Comparison of ENCODE assay signal across 8 mouse cellular contexts in genomic region chr3:122292300-122293222, GRCm38 (mm10). TPM values are rescaled to one million over a fixed set of nuclear protein-coding genes. Genes with fewer than 3 reads are reported as not detected.
DNase-seq lines count a peak whose midpoint lies in the region; ATAC-seq and TF ChIP-seq lines count a peak whose summit lies in the region.

No protein-coding gene starts in this region.

- peaks cover 11% of the 10 kb centered on the region; the same call in 1 of the 2 replicates for H3K4me1 ChIP-seq in heart, embryonic 11.5 days (ENCODE audit: control insufficient read depth, insufficient read depth, low read length)
- peaks cover 20% of the 10 kb centered on the region for H3K4me1 ChIP-seq in kidney, embryonic 15.5 days

- peak overlapping the region; percentile 70 for H3K4me3 ChIP-seq in C2C12 (ENCODE audit: insufficient read depth, poor library complexity, severe bottlenecking)
- H3K4me3 ChIP-seq in heart, embryonic 11.5 days (ENCODE audit: low read depth, low read length), result peak overlapping the region; percentile 93
- peak overlapping the region; percentile 72 for H3K4me3 ChIP-seq in kidney, embryonic 15.5 days (replicated peaks)

- H3K27ac ChIP-seq in heart, embryonic 11.5 days (ENCODE audit: low read depth, low read length), result peak overlapping the region; percentile 93
- peak overlapping the region; percentile 97 for H3K27ac ChIP-seq in kidney, embryonic 15.5 days

- no peaks in the 10 kb centered on the region for H3K79me2 ChIP-seq in C2C12 (ENCODE audit: control insufficient read depth, insufficient read depth)

- ATAC-seq in erythroblast, adult 5-6 weeks (replicated peaks; ENCODE audit: low FRiP score, poor library complexity, severe bottlenecking), result peak; percentile 82
- peak; percentile 83 for ATAC-seq in heart, embryonic 11.5 days (replicated peaks; ENCODE audit: insufficient number of reproducible peaks, low FRiP score, low TSS enrichment)
- peak; percentile 89 for ATAC-seq in kidney, embryonic 15.5 days (replicated peaks; ENCODE audit: low FRiP score)

- no peaks in the 10 kb centered on the region for H3K9me3 ChIP-seq in heart, embryonic 11.5 days (replicated peaks; ENCODE audit: control insufficient read depth, low read length)
- no peaks in the 10 kb centered on the region for H3K9me3 ChIP-seq in kidney, embryonic 15.5 days (replicated peaks)

- H3K9ac ChIP-seq in heart, embryonic 11.5 days (ENCODE audit: low read depth, low read length), result peak overlapping the region; percentile 92
- peak overlapping the region; percentile 80 for H3K9ac ChIP-seq in kidney, embryonic 15.5 days

- H3K79me3 ChIP-seq in C2C12 (ENCODE audit: low read depth), result no peaks in the 10 kb centered on the region

- DNase-seq in brain, embryonic 14.5 days (ENCODE audit: low read depth), result peak; percentile 94
- DNase-seq in liver, result peak; percentile 91
- peak; percentile 83 to 93 for DNase-seq in monocyte, adult 2 months (ENCODE audit: low read depth in 1 of 2, low spot score in 2 of 2)
- DNase-seq in spleen, postnatal 14 days (ENCODE audit: low spot score in 2 of 2), result peak; percentile 93

- H3K27me3 ChIP-seq in C2C12 (ENCODE audit: control insufficient read depth, insufficient read depth, insufficient read length), result no peaks in the 10 kb centered on the region
- peaks cover 1% of the 10 kb centered on the region; the same call in 1 of the 2 replicates for H3K27me3 ChIP-seq in heart, embryonic 11.5 days (ENCODE audit: control insufficient read depth, insufficient read depth, low read length)
- H3K27me3 ChIP-seq in kidney, embryonic 15.5 days, result no peaks in the 10 kb centered on the region

- no peaks in the 10 kb centered on the region for H3K36me3 ChIP-seq in C2C12 (ENCODE audit: control insufficient read depth, insufficient read depth)
- no peaks in the 10 kb centered on the region for H3K36me3 ChIP-seq in heart, embryonic 11.5 days (ENCODE audit: control insufficient read depth, insufficient read depth, low read length)
- H3K36me3 ChIP-seq in kidney, embryonic 15.5 days, result no peaks in the 10 kb centered on the region

- no peak for TF ChIP-seq CTCF in C2C12 (IDR thresholded peaks at IDR 0.05; ENCODE audit: control insufficient read depth, insufficient read depth, insufficient read length)
- peak; percentile 15; the same call in 1 of the 2 replicates for TF ChIP-seq CTCF in brain, embryonic 14.5 days (IDR thresholded peaks at IDR 0.05; ENCODE audit: borderline replicate concordance, extremely low read depth, insufficient read depth, insufficient read length)

- H3ac ChIP-seq in C2C12 (ENCODE audit: control insufficient read depth, insufficient read length, low read depth), result peak overlapping the region; percentile 90

- 6% methylated on average over 54 of the region's 54 CpGs for WGBS in heart, embryonic 11.5 days (ENCODE audit: insufficient replicate concordance)
- 6% methylated on average over 54 of the region's 54 CpGs for WGBS in kidney, embryonic 15.5 days

- TF ChIP-seq POLR2A in brain, embryonic 14.5 days (IDR thresholded peaks at IDR 0.05; ENCODE audit: borderline replicate concordance, extremely low read depth, insufficient read depth, insufficient read length, poor library complexity, severe bottlenecking), result 0 out of 2 replicates have a peak, but pooled peaks have one; percentile 15

- peak overlapping the region; percentile 84 for H3K4me2 ChIP-seq in heart, embryonic 11.5 days
- H3K4me2 ChIP-seq in kidney, embryonic 15.5 days, result peak overlapping the region; percentile 68

TF ChIP-seq in C2C12, 6 proteins besides CTCF, POLR2A, EP300 and RAD21:
- no peak for TF ChIP-seq MYOG (IDR thresholded peaks at IDR 0.05; ENCODE audit: control insufficient read depth, extremely low read depth, insufficient read length)
- TF ChIP-seq FOSL1 (IDR thresholded peaks at IDR 0.05; ENCODE audit: insufficient read depth, low read length, poor library complexity, severe bottlenecking), result no peak
- peak; percentile 19 for TF ChIP-seq MYOD1 (IDR thresholded peaks at IDR 0.05; ENCODE audit: control insufficient read depth, insufficient read length, low read depth)
- peak; percentile 31 for TF ChIP-seq CEBPB (IDR thresholded peaks at IDR 0.05; ENCODE audit: low read depth)

RNA-seq across cellular contexts. Expression of gene Bcar3, which starts 1.4 kb away (rescaled TPM):
- polyA plus RNA-seq in C2C12 (2012; fragmentation: generic; extraction: Trizol), result 34.9 TPM
- polyA plus RNA-seq in brain, embryonic 14.5 days (2012; rRNA removed), result 7.7 and 8.2 TPM in 2 replicates
- total RNA-seq in erythroblast, adult 5-6 weeks (2015; ENCODE audit: low replicate concordance), result 1.3 TPM in 1 of 2 replicates, not detected in the other
- 0.34 and 0.70 TPM in 2 replicates for total RNA-seq in erythroblast, adult 5-6 weeks (2017; ENCODE audit: low replicate concordance)
- 6.4 and 8.7 TPM in 2 replicates for polyA plus RNA-seq in heart, embryonic 11.5 days (2014; fragmentation: Nextera tagmentation; extraction: Ambion mirVana)
- 13.8 and 15.5 TPM in 2 replicates for polyA plus RNA-seq in kidney, embryonic 15.5 days (2015; fragmentation: Nextera tagmentation; extraction: Ambion mirVana)

RNA-seq across cellular contexts. Expression of gene Dnttip2, which starts 18.4 kb away (rescaled TPM):
- 18.7 TPM for polyA plus RNA-seq in C2C12 (2012; fragmentation: generic; extraction: Trizol)
- polyA plus RNA-seq in brain, embryonic 14.5 days (2012; rRNA removed), result 24.2 and 27.7 TPM in 2 replicates
- 32.8 and 70.5 TPM in 2 replicates for total RNA-seq in erythroblast, adult 5-6 weeks (2015; ENCODE audit: low replicate concordance)
- total RNA-seq in erythroblast, adult 5-6 weeks (2017; ENCODE audit: low replicate concordance), result 19.3 and 34.0 TPM in 2 replicates
- polyA plus RNA-seq in heart, embryonic 11.5 days (2014; fragmentation: Nextera tagmentation; extraction: Ambion mirVana), result 58.7 and 59.9 TPM in 2 replicates
- polyA plus RNA-seq in kidney, embryonic 15.5 days (2015; fragmentation: Nextera tagmentation; extraction: Ambion mirVana), result 73.3 and 82.0 TPM in 2 replicates

RNA-seq across cellular contexts. Expression of gene Gclm, which starts 47.2 kb away (rescaled TPM):
- polyA plus RNA-seq in C2C12 (2012; fragmentation: generic; extraction: Trizol), result 84.0 TPM
- polyA plus RNA-seq in brain, embryonic 14.5 days (2012; rRNA removed), result 27.7 and 29.0 TPM in 2 replicates
- total RNA-seq in erythroblast, adult 5-6 weeks (2015; ENCODE audit: low replicate concordance), result 276 and 381 TPM in 2 replicates
- total RNA-seq in erythroblast, adult 5-6 weeks (2017; ENCODE audit: low replicate concordance), result 373 and 560 TPM in 2 replicates
- 89.1 and 112 TPM in 2 replicates for polyA plus RNA-seq in heart, embryonic 11.5 days (2014; fragmentation: Nextera tagmentation; extraction: Ambion mirVana)
- 91.8 and 102 TPM in 2 replicates for polyA plus RNA-seq in kidney, embryonic 15.5 days (2015; fragmentation: Nextera tagmentation; extraction: Ambion mirVana)

Comparison
In these comparisons a context has a peak if more than half of its experiments do, and no peak if none do; other contexts are left out.
1. Peak in every context shown above with its lines: DNase-seq, ATAC-seq, H3K4me3 ChIP-seq and H3K27ac ChIP-seq.